Mouse (Mus musculus) liver, embryonic 14.5 days (tissue): ENCODE data around the gene Cfl2. TPM values are rescaled to one million over a fixed set of nuclear protein-coding genes. Genes with fewer than 3 reads are reported as not detected.

ENCODE experiments used
- ATAC-seq: fragments of 200-750 bp; cut with Nextera tagmentation; 2 replicates; pipeline ENCODE4 v1.8.0; 2017; ENCODE audit warnings: moderate number of reproducible peaks, mild to moderate bottlenecking, moderate library complexity; ENCODE audit not compliant: insufficient read depth
- DNase-seq, 3 experiments: peaks; one replicate each; pipeline ENCODE4 v3.0.0-alpha.2; 2012 to 2013; ENCODE audit warnings: low read depth in 3 of 3, low spot score in 3 of 3
- H3K27ac ChIP-seq: fragments of 300-500 bp; sonication (generic); 2 replicates; pipeline ENCODE4 v1.5.1; 2014; ENCODE audit warnings: moderate library complexity, mild to moderate bottlenecking, control low read depth, inconsistent platforms
- H3K27me3 ChIP-seq: fragments of 300-500 bp; sonication (generic); 2 replicates; pipeline ENCODE4 v1.6.1; 2014; ENCODE audit warnings: mild to moderate bottlenecking, low read length, moderate library complexity; ENCODE audit not compliant: control insufficient read depth, insufficient read depth
- H3K36me3 ChIP-seq: fragments of 300-500 bp; sonication (generic); replicated peaks from 2 replicates; pipeline ENCODE4 v1.6.1; 2014; ENCODE audit warnings: low read depth; ENCODE audit not compliant: control insufficient read depth, insufficient read depth
- H3K4me1 ChIP-seq, 2 experiments: fragments of 200-500 bp in 1 of 2; fragments of 300-500 bp in 1 of 2; sonication (generic) in 1 of 2; replicated peaks; 2 replicates each; pipeline ENCODE4 v1.6.1; 2012 to 2014; ENCODE audit warnings: antibody characterized with exemption in 1 of 2, inconsistent platforms in 1 of 2, low read length in 1 of 2; ENCODE audit not compliant: control insufficient read depth in 2 of 2, insufficient read depth in 2 of 2
- H3K4me2 ChIP-seq: fragments of 300-500 bp; sonication (generic); 2 replicates; pipeline ENCODE4 v1.6.1; 2014; ENCODE audit warnings: low read depth, mild to moderate bottlenecking, control low read depth, moderate library complexity
- H3K4me3 ChIP-seq, 2 experiments: fragments of 200-500 bp in 1 of 2; fragments of 300-500 bp in 1 of 2; sonication (generic) in 1 of 2; 2 replicates each; pipeline ENCODE4 v1.5.1; 2012 to 2014; ENCODE audit warnings: low read depth in 2 of 2, low read length in 2 of 2, mild to moderate bottlenecking in 2 of 2, control low read depth in 1 of 2, inconsistent platforms in 1 of 2, moderate library complexity in 1 of 2; ENCODE audit not compliant: insufficient read depth in 1 of 2
- H3K9ac ChIP-seq: fragments of 300-500 bp; sonication (generic); replicated peaks from 2 replicates; pipeline ENCODE4 v1.6.1; 2014; ENCODE audit warnings: mild to moderate bottlenecking, control low read depth, moderate library complexity
- H3K9me3 ChIP-seq: fragments of 300-500 bp; sonication (generic); 2 replicates; pipeline ENCODE4 v1.6.1; 2016; ENCODE audit warnings: low read length, mixed read lengths; ENCODE audit not compliant: control insufficient read depth
- CTCF ChIP-seq: IDR thresholded peaks from 2 replicates; pipeline ENCODE4 v1.5.1; 2016; ENCODE audit warnings: antibody characterized with exemption, low read depth, control low read depth
- EP300 ChIP-seq: IDR thresholded peaks from 2 replicates; pipeline ENCODE4 v1.6.1; 2016; ENCODE audit warnings: antibody characterized with exemption, low read depth
- WGBS: fragments of 180-500 bp; shearing (Covaris S2); extraction: QIAGEN DNeasy Blood & Tissue Kit; methylation state at CpG from one replicate; pipeline ENCODE4 v1.1.7; 2014; ENCODE audit not compliant: insufficient replicate concordance; 5-methylcytosine and 5-hydroxymethylcytosine counted together
- polyA plus RNA-seq, 2 experiments: library from polyadenylated mRNA; depleted of rRNA in 1 of 2; stranded (reverse) in 1 of 2; unstranded in 1 of 2; fragments of >200 nt; fragmentation: Nextera tagmentation in 1 of 2; extraction: Ambion mirVana in 1 of 2; gene quantifications; 2 replicates each; pipeline versions ENCODE4 v1.2.1 to v1.2.3; 2012 to 2014

The Cfl2 gene
- polyA plus RNA-seq, 2 experiments = 8.8 to 34.3 TPM

DNA sequence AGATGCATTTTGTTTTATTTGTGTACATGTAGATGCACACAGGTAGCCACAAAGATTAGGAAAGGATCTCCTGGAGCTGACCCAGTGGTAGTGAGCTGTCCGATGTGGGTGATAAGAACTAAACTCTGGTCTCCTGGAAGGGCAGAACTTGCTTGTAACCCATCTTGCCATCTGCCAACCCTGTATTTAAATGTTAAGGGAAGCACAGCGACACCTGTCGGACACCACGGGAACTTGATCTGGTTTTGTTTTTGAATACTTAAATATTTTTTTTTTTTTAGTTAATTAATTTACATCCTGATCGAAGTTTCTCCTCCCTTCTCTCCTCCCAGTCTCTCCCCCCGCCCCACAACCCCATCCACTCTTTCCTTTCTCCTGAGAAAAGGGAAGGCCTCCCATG is 17.0 kb upstream of the Cfl2 start:
- H3K36me3 ChIP-seq = no peaks in the 10 kb centered on the region
- H3K27me3 ChIP-seq = no peaks in the 10 kb centered on the region
- TF ChIP-seq EP300 = no peak
- TF ChIP-seq CTCF = peak; percentile 80
- H3K9me3 ChIP-seq = no peaks in the 10 kb centered on the region
- 2% methylated on average over 6 of the region's 6 CpGs for WGBS
- no peak overlapping the region for H3K4me3 ChIP-seq
- H3K27ac ChIP-seq = no peak overlapping the region
- no peak overlapping the region for H3K4me2 ChIP-seq
- peak; percentile 42 to 55 (median 52) for DNase-seq
- no peaks in the 10 kb centered on the region for H3K4me1 ChIP-seq
- H3K9ac ChIP-seq = no peak overlapping the region
- ATAC-seq = no peak

DNA sequence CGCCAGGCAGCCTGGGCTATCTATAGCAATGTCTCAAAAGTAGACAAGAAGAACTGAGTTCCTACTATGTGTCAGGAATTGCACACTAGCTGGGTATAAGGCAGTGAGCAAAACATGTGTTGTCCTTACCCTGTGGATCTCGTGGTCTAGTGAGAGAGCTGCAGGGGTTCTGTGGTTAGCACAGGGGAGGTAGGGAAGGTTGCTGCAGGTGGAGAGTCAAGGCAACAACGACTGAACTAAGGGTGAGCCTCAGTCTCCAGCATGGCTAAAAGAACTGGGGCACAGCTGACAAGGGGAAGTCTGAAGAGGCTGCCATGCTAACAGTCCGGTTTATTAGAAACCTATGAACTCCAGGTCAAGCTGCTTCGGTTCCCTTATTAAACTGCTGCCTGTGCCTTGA is 16.5 kb upstream of the Cfl2 start:
- no peak for ATAC-seq
- DNase-seq = no peak
- WGBS = 49% methylated on average over 5 of the region's 5 CpGs
- H3K4me3 ChIP-seq = no peak overlapping the region
- H3K4me1 ChIP-seq = no peaks in the 10 kb centered on the region
- H3K36me3 ChIP-seq = no peaks in the 10 kb centered on the region
- no peak for TF ChIP-seq CTCF
- no peak for TF ChIP-seq EP300
- no peak overlapping the region for H3K9ac ChIP-seq
- H3K4me2 ChIP-seq = no peak overlapping the region
- no peaks in the 10 kb centered on the region for H3K9me3 ChIP-seq
- no peak overlapping the region for H3K27ac ChIP-seq
- H3K27me3 ChIP-seq = no peaks in the 10 kb centered on the region

DNA sequence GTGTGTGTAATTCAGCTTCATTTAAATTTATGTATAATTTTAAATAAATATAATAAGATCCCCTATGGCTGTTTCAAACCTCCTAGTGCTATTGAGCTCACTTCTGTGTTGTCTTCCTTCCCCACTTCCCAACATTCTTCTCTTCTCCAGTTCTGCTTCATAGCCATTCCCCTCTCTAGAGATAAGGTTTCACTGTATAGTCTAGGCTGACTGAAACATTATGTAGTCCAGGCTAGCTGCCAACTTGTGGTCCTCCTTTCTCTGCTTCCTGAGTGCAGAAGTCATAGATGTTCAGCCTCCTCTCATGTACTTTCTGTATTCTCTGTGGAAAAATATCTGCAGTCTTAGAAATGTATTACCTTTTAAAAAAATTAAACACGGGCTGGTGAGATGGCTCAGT is 15.2 kb upstream of the Cfl2 start:
- no peaks in the 10 kb centered on the region for H3K9me3 ChIP-seq
- no peak overlapping the region for H3K27ac ChIP-seq
- no peak overlapping the region for H3K9ac ChIP-seq
- TF ChIP-seq CTCF (no peak), EP300 (no peak)
- DNase-seq (no peak), ATAC-seq (no peak)
- no peaks in the 10 kb centered on the region for H3K4me1 ChIP-seq
- no peaks in the 10 kb centered on the region for H3K36me3 ChIP-seq
- WGBS = 53% methylated on average over 1 of the region's 1 CpGs
- no peak overlapping the region for H3K4me3 ChIP-seq
- no peak overlapping the region for H3K4me2 ChIP-seq
- no peaks in the 10 kb centered on the region for H3K27me3 ChIP-seq

DNA sequence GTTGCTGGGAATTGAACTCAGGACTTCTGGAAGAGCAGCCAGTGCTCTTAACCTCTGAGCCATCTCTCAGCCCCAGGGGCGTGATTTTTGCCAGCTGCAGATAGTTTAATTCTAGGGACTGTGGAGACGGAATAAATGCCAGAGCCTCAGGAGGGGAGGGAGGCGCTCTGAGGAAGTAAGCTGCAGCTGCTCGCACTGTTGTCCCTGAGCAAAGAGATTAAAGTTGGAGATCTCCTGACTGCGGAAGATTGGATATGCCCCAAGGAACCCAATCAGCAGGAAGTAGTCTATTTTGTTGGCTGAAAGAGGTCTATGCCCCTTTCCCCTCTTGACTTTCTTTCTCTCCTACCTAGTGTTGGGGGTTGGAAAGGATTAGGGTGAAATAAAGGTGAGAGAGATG is 14.2 kb upstream of the Cfl2 start:
- H3K9ac ChIP-seq = no peak overlapping the region; the same call in 1 of the 2 replicates
- H3K36me3 ChIP-seq = no peaks in the 10 kb centered on the region
- no peak overlapping the region for H3K27ac ChIP-seq
- H3K9me3 ChIP-seq = no peaks in the 10 kb centered on the region
- no peak overlapping the region for H3K4me2 ChIP-seq
- no peaks in the 10 kb centered on the region for H3K27me3 ChIP-seq
- no peak for ATAC-seq
- H3K4me3 ChIP-seq = no peak overlapping the region
- TF ChIP-seq CTCF = no peak
- DNase-seq = no peak
- 36% methylated on average over 5 of the region's 5 CpGs for WGBS
- H3K4me1 ChIP-seq = no peaks in the 10 kb centered on the region

DNA sequence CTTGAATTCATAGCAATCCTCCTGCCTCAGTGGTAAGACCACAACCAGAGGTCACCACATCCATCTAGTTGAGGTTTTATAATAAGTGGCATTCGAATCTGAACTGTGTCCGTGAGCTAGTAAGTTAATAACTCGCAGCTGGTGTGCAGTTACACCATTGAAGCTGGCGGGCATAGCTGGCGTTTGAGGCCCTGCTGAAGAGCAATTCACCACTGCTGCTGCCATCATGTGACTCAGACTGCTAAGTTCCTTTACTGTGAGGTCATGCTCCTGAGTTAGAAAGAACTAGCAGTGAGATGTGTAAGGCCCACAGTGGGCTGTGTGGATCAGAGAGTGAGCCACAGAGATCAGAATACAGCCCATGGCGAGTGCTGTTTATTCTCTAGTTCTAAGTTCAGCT is 12.0 kb upstream of the Cfl2 start:
- H3K4me3 ChIP-seq = no peak overlapping the region
- no peaks in the 10 kb centered on the region for H3K36me3 ChIP-seq
- TF ChIP-seq EP300 (no peak), CTCF (no peak)
- DNase-seq (no peak), ATAC-seq (no peak)
- no peaks in the 10 kb centered on the region for H3K4me1 ChIP-seq
- H3K9me3 ChIP-seq = no peaks in the 10 kb centered on the region
- 75% methylated on average over 6 of the region's 6 CpGs for WGBS
- H3K9ac ChIP-seq = no peak overlapping the region
- H3K4me2 ChIP-seq = no peak overlapping the region
- H3K27me3 ChIP-seq = no peaks in the 10 kb centered on the region
- no peak overlapping the region for H3K27ac ChIP-seq
